Mouse (Mus musculus) heart, postnatal 0 days (tissue): Measurements from ENCODE around the gene Stk38l. TPM values are rescaled to one million over a fixed set of nuclear protein-coding genes. Genes with fewer than 3 reads are reported as not detected.
"Not testable (repeated sequence)": the region's sequence is repeated elsewhere in the genome, so short reads cannot be mapped to it uniquely, and the experiment has no call there.

Experiments used
- ATAC-seq: fragments of 200-750 bp; cut with Nextera tagmentation; 2 replicates; pipeline ENCODE4 v1.8.0; 2017; ENCODE audit warnings: low read depth, moderate number of reproducible peaks, moderate library complexity; ENCODE audit not compliant: insufficient read depth
- DNase-seq: peaks from one replicate; pipeline ENCODE4 v3.0.0-alpha.2; 2016; ENCODE audit warnings: low spot score
- H3K27ac ChIP-seq: fragments of 300-500 bp; sonication (generic); 2 replicates; pipeline ENCODE4 v1.5.1; 2014; ENCODE audit warnings: low read depth, mild to moderate bottlenecking
- H3K27me3 ChIP-seq: fragments of 300-500 bp; sonication (generic); 2 replicates; pipeline ENCODE4 v1.6.1; 2014; ENCODE audit warnings: low read length, mixed read lengths; ENCODE audit not compliant: control insufficient read depth, insufficient read depth
- H3K36me3 ChIP-seq: fragments of 300-500 bp; sonication (generic); replicated peaks from 2 replicates; pipeline ENCODE4 v1.6.1; 2014; ENCODE audit warnings: low read length, mixed read lengths; ENCODE audit not compliant: control insufficient read depth, insufficient read depth
- H3K4me1 ChIP-seq: fragments of 300-500 bp; sonication (generic); 2 replicates; pipeline ENCODE4 v1.6.1; 2014; ENCODE audit warnings: antibody characterized with exemption; ENCODE audit not compliant: control insufficient read depth, insufficient read depth
- H3K4me2 ChIP-seq: fragments of 300-500 bp; sonication (generic); 2 replicates; pipeline ENCODE4 v1.6.1; 2014; ENCODE audit warnings: low read depth, mild to moderate bottlenecking, low read length, moderate library complexity
- H3K4me3 ChIP-seq: fragments of 300-500 bp; sonication (generic); 2 replicates; pipeline ENCODE4 v1.5.1; 2014; ENCODE audit warnings: low read depth, low read length
- H3K9ac ChIP-seq: fragments of 300-500 bp; sonication (generic); replicated peaks from 2 replicates; pipeline ENCODE4 v1.6.1; 2014; ENCODE audit warnings: low read depth, low read length, mixed read lengths
- H3K9me3 ChIP-seq: fragments of 300-500 bp; sonication (generic); replicated peaks from 2 replicates; pipeline ENCODE4 v1.6.1; 2016; ENCODE audit warnings: low read length; ENCODE audit not compliant: control insufficient read depth
- CTCF ChIP-seq: IDR thresholded peaks from 2 replicates; pipeline ENCODE4 v1.5.1; 2016; ENCODE audit warnings: antibody characterized with exemption, control low read depth, low read depth
- EP300 ChIP-seq: IDR thresholded peaks from 2 replicates; pipeline ENCODE4 v1.6.1; 2016; ENCODE audit warnings: antibody characterized with exemption, low read depth
- WGBS: fragments of 180-500 bp; shearing (Covaris S2); extraction: QIAGEN DNeasy Blood & Tissue Kit; methylation state at CpG from one replicate; pipeline ENCODE4 v1.1.7; 2014; 5-methylcytosine and 5-hydroxymethylcytosine counted together
- polyA plus RNA-seq: library from polyadenylated mRNA; unstranded; fragments of >200 nt; fragmentation: Nextera tagmentation; extraction: Ambion mirVana; gene quantifications from 2 replicates; pipeline ENCODE4 v1.2.1, GENCODE M21; 2015
- total RNA-seq: library from RNA; depleted of rRNA; stranded (reverse); fragments of >200 nt; gene quantifications from 2 replicates; pipeline ENCODE4 v1.2.3, GENCODE M21; 2014; ENCODE audit warnings: low replicate concordance

The Stk38l gene
- total and polyA plus RNA-seq, 2 experiments from 2014 or later = 13.4 to 20.5 TPM

GRCm38 (mm10) chr6:146764593-146764992, 39.8 kb downstream of the Stk38l start:
- no peak overlapping the region for H3K4me2 ChIP-seq
- 36% methylated on average over 2 of the region's 2 CpGs for WGBS
- TF ChIP-seq CTCF (no peak), EP300 (no peak)
- H3K4me1 ChIP-seq = no peaks in the 10 kb centered on the region
- no peak overlapping the region for H3K9ac ChIP-seq
- no peaks in the 10 kb centered on the region for H3K9me3 ChIP-seq
- ATAC-seq (no peak), DNase-seq (no peak)
- no peaks in the 10 kb centered on the region for H3K27me3 ChIP-seq
- no peak overlapping the region for H3K4me3 ChIP-seq
- H3K27ac ChIP-seq = no peak overlapping the region
- H3K36me3 ChIP-seq = peaks cover 54% of the 10 kb centered on the region

GRCm38 (mm10) chr6:146765270-146765669, 40.5 kb downstream of the Stk38l start:
- Histone ChIP-seq H3K4me2 (no peak overlapping the region), H3K9me3 (no peaks in the 10 kb centered on the region), H3K27me3 (no peaks in the 10 kb centered on the region), H3K4me3 (no peak overlapping the region), H3K4me1 (no peaks in the 10 kb centered on the region), H3K9ac (no peak overlapping the region), H3K36me3 (peaks cover 52% of the 10 kb centered on the region), H3K27ac (no peak overlapping the region)
- no peak for ATAC-seq
- TF ChIP-seq CTCF (no peak), EP300 (no peak)
- WGBS = 83% methylated on average over 4 of the region's 4 CpGs
- DNase-seq = no peak

DNA sequence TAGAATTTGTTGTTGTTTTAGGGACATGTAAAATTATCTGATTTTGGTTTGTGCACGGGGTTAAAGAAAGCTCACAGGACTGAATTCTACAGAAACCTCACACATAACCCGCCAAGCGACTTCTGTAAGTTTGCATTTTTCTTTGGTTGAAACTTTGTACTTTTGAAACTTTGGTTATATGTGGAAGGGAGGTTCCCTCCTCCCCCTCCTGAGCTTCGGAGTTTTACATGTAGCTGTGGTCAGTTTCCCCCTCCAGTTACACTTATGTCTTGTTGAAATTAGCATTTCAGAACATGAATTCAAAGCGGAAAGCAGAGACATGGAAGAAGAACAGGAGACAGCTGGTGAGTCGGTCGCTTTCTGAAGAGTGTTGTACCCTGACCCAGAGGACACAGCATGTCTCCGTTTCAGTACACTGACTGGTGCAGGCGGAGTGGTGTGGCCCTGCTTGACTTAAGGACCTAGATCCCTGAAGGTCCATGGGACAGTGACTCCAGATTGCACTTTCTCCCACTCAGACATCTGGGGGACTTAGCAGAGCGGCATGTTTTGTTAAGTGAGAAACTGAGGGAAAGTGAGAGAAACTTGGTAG, 44.1 kb downstream of the Stk38l start:
- Histone ChIP-seq H3K27ac (peak overlapping the region; percentile 39; the same call in 1 of the 2 replicates), H3K4me3 (no peak overlapping the region), H3K27me3 (no peaks in the 10 kb centered on the region), H3K9ac (no peak overlapping the region), H3K36me3 (peaks cover 71% of the 10 kb centered on the region), H3K4me2 (no peak overlapping the region), H3K4me1 (no peaks in the 10 kb centered on the region), H3K9me3 (no peaks in the 10 kb centered on the region)
- DNase-seq = no peak
- no peak for ATAC-seq
- TF ChIP-seq EP300 (no peak), CTCF (no peak)
- WGBS = 87% methylated on average over 10 of the region's 10 CpGs

- Histone ChIP-seq H3K9ac (no peak overlapping the region), H3K36me3 (peaks cover 81% of the 10 kb centered on the region), H3K4me2 (no peak overlapping the region), H3K27ac (peak overlapping the region; percentile 39), H3K9me3 (no peaks in the 10 kb centered on the region), H3K27me3 (no peaks in the 10 kb centered on the region), H3K4me1 (no peaks in the 10 kb centered on the region), H3K4me3 (no peak overlapping the region)
- DNase-seq (peak; percentile 66), ATAC-seq (peak; percentile 84)
- 48% methylated on average over 6 of the region's 6 CpGs for WGBS
- no peak for TF ChIP-seq EP300
- TF ChIP-seq CTCF = no peak
These were observed 45.4 kb downstream of the Stk38l start for GRCm38 (mm10) chr6:146770005-146770745.

DNA sequence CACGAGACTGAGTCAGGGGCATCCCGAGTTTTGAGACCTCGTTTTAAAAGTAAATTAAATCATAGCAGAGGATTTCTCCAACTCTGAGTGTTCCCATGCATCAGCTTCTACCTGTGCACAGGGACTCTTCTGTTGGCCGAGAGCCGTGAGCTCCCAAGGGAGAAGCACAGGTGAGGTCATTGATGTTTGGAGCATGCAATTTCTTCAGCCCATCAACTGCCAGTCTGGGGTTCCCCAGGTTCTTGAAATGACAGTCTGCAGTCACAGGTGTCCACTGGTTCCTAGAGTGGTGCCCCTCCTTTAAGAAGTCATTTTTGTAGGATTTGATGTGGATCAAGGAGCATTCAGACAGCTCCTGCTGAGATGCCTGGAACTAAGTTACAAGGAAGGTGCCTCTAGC, 46.0 kb downstream of the Stk38l start:
- Histone ChIP-seq H3K4me2 (no peak overlapping the region), H3K27me3 (no peaks in the 10 kb centered on the region), H3K4me1 (no peaks in the 10 kb centered on the region), H3K36me3 (peaks cover 84% of the 10 kb centered on the region), H3K4me3 (no peak overlapping the region), H3K27ac (no peak overlapping the region), H3K9me3 (no peaks in the 10 kb centered on the region), H3K9ac (no peak overlapping the region)
- WGBS = 82% methylated on average over 5 of the region's 5 CpGs
- no peak for DNase-seq
- ATAC-seq = no peak
- no peak for TF ChIP-seq CTCF
- no peak for TF ChIP-seq EP300

- peaks cover 12% of the 10 kb centered on the region for H3K4me1 ChIP-seq
- H3K4me3 ChIP-seq, ATAC-seq, H3K27ac ChIP-seq, H3K4me2 ChIP-seq, H3K9ac ChIP-seq, H3K9me3 ChIP-seq, H3K27me3 ChIP-seq, DNase-seq: not testable (repeated sequence)
- 64% methylated on average over 8 of the region's 8 CpGs for WGBS
- peaks cover 42% of the 10 kb centered on the region for H3K36me3 ChIP-seq
These were observed 51.1 kb downstream of the Stk38l start for GRCm38 (mm10) chr6:146775864-146776263.
